Mouse (Mus musculus): ENCODE results near the gene P2rx6.

GRCm38 (mm10) chr16:17605684-17606083, 44.0 kb downstream of the P2rx6 start:
- TF ChIP-seq CTCF (IDR thresholded peaks at IDR 0.05; ENCODE audit: low read depth) = no peak
- no peak for TF ChIP-seq EP300 (IDR thresholded peaks at IDR 0.05; ENCODE audit: low read depth)
